Mouse (Mus musculus): ENCODE measurements at regions not wholly inside any gene's neighbourhood (a gene's known extent, or its start where the extent isn't known, plus 50 kb on each side); places are given as distances from the start of the nearest gene placed in this dataset.

- H3K4me2 ChIP-seq, result no peak overlapping the region
- H3K4me3 ChIP-seq (ENCODE audit: low read depth, low read length), result no peak overlapping the region
- DNase-seq, result peak; percentile 86
- WGBS, result 68% methylated on average over 1 of the region's 1 CpGs
- H3K27ac ChIP-seq (ENCODE audit: low read depth), result no peak overlapping the region
- peak; percentile 63; the same call in 1 of the 2 replicates for ATAC-seq (ENCODE audit: insufficient read depth)
- H3K9me3 ChIP-seq (ENCODE audit: low read depth, low read length), result no peaks in the 10 kb centered on the region
- peak; percentile 91 for TF ChIP-seq CTCF (IDR thresholded peaks at IDR 0.05; ENCODE audit: low read depth)
- no peaks in the 10 kb centered on the region for H3K36me3 ChIP-seq (ENCODE audit: insufficient read depth)
- H3K27me3 ChIP-seq (ENCODE audit: insufficient read depth, low read length), result no peaks in the 10 kb centered on the region
- no peaks in the 10 kb centered on the region for H3K4me1 ChIP-seq (ENCODE audit: insufficient read depth)
- H3K9ac ChIP-seq, result no peak overlapping the region
Observed at GRCm38 (mm10) chrX:6261469-6261868, 59.1 kb downstream of the Bmp15 start.

- Histone ChIP-seq H3K4me3 (ENCODE audit: low read depth, low read length) (no peak overlapping the region), H3K9ac (no peak overlapping the region), H3K36me3 (ENCODE audit: insufficient read depth) (no peaks in the 10 kb centered on the region), H3K4me2 (no peak overlapping the region), H3K27me3 (ENCODE audit: insufficient read depth, low read length) (no peaks in the 10 kb centered on the region), H3K27ac (ENCODE audit: low read depth) (no peak overlapping the region), H3K4me1 (ENCODE audit: insufficient read depth) (no peaks in the 10 kb centered on the region), H3K9me3 (ENCODE audit: low read depth, low read length) (no peaks in the 10 kb centered on the region)
- ATAC-seq (ENCODE audit: insufficient read depth) (no peak), DNase-seq (no peak)
- 66% methylated on average over 4 of the region's 4 CpGs for WGBS
- TF ChIP-seq CTCF (IDR thresholded peaks at IDR 0.05; ENCODE audit: low read depth), result no peak
Observed at GRCm38 (mm10) chrX:6258523-6258922, 62.0 kb downstream of the Bmp15 start.

GRCm38 (mm10) chrX:6254058-6254457 is 66.5 kb downstream of the Bmp15 start:
- H3K36me3 ChIP-seq (ENCODE audit: insufficient read depth), result no peaks in the 10 kb centered on the region
- H3K27me3 ChIP-seq (ENCODE audit: insufficient read depth, low read length), result no peaks in the 10 kb centered on the region
- DNase-seq (peak; percentile 34), ATAC-seq (ENCODE audit: insufficient read depth) (no peak)
- H3K4me2 ChIP-seq, result no peak overlapping the region
- H3K27ac ChIP-seq (ENCODE audit: low read depth), result no peak overlapping the region
- H3K4me3 ChIP-seq (ENCODE audit: low read depth, low read length), result no peak overlapping the region
- no peaks in the 10 kb centered on the region for H3K9me3 ChIP-seq (ENCODE audit: low read depth, low read length)
- H3K9ac ChIP-seq, result no peak overlapping the region
- no peaks in the 10 kb centered on the region for H3K4me1 ChIP-seq (ENCODE audit: insufficient read depth)
- TF ChIP-seq CTCF (IDR thresholded peaks at IDR 0.05; ENCODE audit: low read depth), result peak; percentile 50

GRCm38 (mm10) chrX:6252873-6253272 is 67.6 kb downstream of the Bmp15 start:
- H3K9me3 ChIP-seq (ENCODE audit: low read depth, low read length), result no peaks in the 10 kb centered on the region
- no peaks in the 10 kb centered on the region for H3K27me3 ChIP-seq (ENCODE audit: insufficient read depth, low read length)
- H3K4me1 ChIP-seq (ENCODE audit: insufficient read depth), result no peaks in the 10 kb centered on the region
- H3K36me3 ChIP-seq (ENCODE audit: insufficient read depth), result no peaks in the 10 kb centered on the region
- H3K4me3 ChIP-seq (ENCODE audit: low read depth, low read length), result no peak overlapping the region
- ATAC-seq (ENCODE audit: insufficient read depth) (no peak), DNase-seq (no peak)
- no peak overlapping the region for H3K4me2 ChIP-seq
- H3K9ac ChIP-seq, result no peak overlapping the region
- 45% methylated on average over 2 of the region's 2 CpGs for WGBS
- TF ChIP-seq CTCF (IDR thresholded peaks at IDR 0.05; ENCODE audit: low read depth), result no peak
- no peak overlapping the region for H3K27ac ChIP-seq (ENCODE audit: low read depth)

Measured in lung, embryonic 14.5 days (tissue).